Comparison of ENCODE assay signal across 12 mouse cellular contexts in genomic region chr9:96639451-96639850, GRCm38 (mm10). TPM values are rescaled to one million over a fixed set of nuclear protein-coding genes. Genes with fewer than 3 reads are reported as not detected.
A peak's percentile ranks its signal among the peaks of the same experiment; 100 is the strongest.
DNase-seq lines count a peak whose midpoint lies in the region; ATAC-seq lines count a peak whose summit lies in the region.
"Had no signal": no experiment of that assay in that cellular context is flagged by ENCODE, and none has a peak within 500 bp of the region (broad histone marks: within the 10 kb centered on the region; RNA-seq: fewer than 3 reads in every experiment).

No protein-coding gene starts in this region.

- ATAC-seq in CD4-positive, CD25-positive, alpha-beta regulatory T cell, adult 4 months = no peak
- ATAC-seq: activated CD4-positive, CD25-positive, alpha-beta regulatory T cell, adult 4 months had no signal

- DNase-seq in frontal cortex, postnatal 10 days (ENCODE audit: low spot score in 2 of 2) = peak; percentile 36 to 39
- no peak for DNase-seq in frontal cortex, postnatal 25 days (ENCODE audit: low spot score in 2 of 2)
- peak; percentile 33 to 34 for DNase-seq in left cerebral cortex, postnatal 14 days (ENCODE audit: low spot score in 2 of 2)
- DNase-seq in left cerebral cortex, postnatal 36 days (ENCODE audit: low spot score in 2 of 2) = no peak
- DNase-seq in adipocyte (ENCODE audit: low spot score) = peak; percentile 67
- peak; percentile 62 to 82 for DNase-seq in kidney, postnatal 36 days
- no peak for DNase-seq in embryo, embryonic 11 days
- DNase-seq: cerebellum, adult 18-20 months; heart, adult 11 months had no signal

- intact Hi-C loops in left cerebral cortex, postnatal 14 days (cut with DNase I) = no loop called here
- intact Hi-C loops in left cerebral cortex, postnatal 36 days (cut with DNase I) = no loop called here

RNA-seq across cellular contexts. Expression of gene Rasa2, which starts 8.0 kb away (rescaled TPM):
- total RNA-seq in left cerebral cortex, postnatal 14 days (2021) = 10 to 100 TPM; 25.3 to 26.4 TPM
- total RNA-seq in left cerebral cortex, postnatal 36 days (2021) = 10 to 100 TPM; 31.0 to 32.4 TPM
- polyA plus RNA-seq in CD4-positive, CD25-positive, alpha-beta regulatory T cell, adult 4 months (2017; shearing (Covaris generic)) = 10 to 100 TPM; 31.2 to 43.3 TPM
- polyA plus RNA-seq: erythroblast, embryonic 14.5 days had no signal

Comparison
In these comparisons a context has a peak if more than half of its experiments do, and no peak if none do; other contexts are left out.
1. DNase-seq: peak in frontal cortex, postnatal 10 days (2 of 2), left cerebral cortex, postnatal 14 days (2 of 2), adipocyte (single experiment) and kidney, postnatal 36 days (2 of 2); none in frontal cortex, postnatal 25 days (0 of 2), left cerebral cortex, postnatal 36 days (0 of 2) and embryo, embryonic 11 days (single experiment).